Mouse (Mus musculus) cerebellum, adult 2 months (tissue): ENCODE measurements at regions not wholly inside any gene's neighbourhood (a gene's known extent, or its start where the extent isn't known, plus 50 kb on each side); places are given as distances from the start of the nearest gene placed in this dataset.

Source experiments
- DNase-seq, 2 experiments: peaks; one replicate each; pipeline ENCODE4 v3.0.0; 2021
- H3K27ac ChIP-seq: fragments of 200-500 bp; 2 replicates; pipeline ENCODE4 v1.5.1; 2012; ENCODE audit warnings: low read length, control low read depth, inconsistent platforms; ENCODE audit not compliant: insufficient read depth
- H3K27me3 ChIP-seq: fragments of 200-500 bp; 2 replicates; pipeline ENCODE4 v1.6.1; 2012; ENCODE audit warnings: inconsistent platforms, mild to moderate bottlenecking, low read length, moderate library complexity; ENCODE audit not compliant: control insufficient read depth, insufficient read depth
- H3K4me1 ChIP-seq: fragments of 200-500 bp; 2 replicates; pipeline ENCODE4 v1.6.1; 2011; ENCODE audit warnings: low read length; ENCODE audit not compliant: control insufficient read depth, insufficient read depth
- H3K4me3 ChIP-seq: fragments of 200-500 bp; replicated peaks from 2 replicates; pipeline ENCODE3; 2011; ENCODE audit warnings: mild to moderate bottlenecking, low read depth, low read length, control low read depth; ENCODE audit not compliant: insufficient read depth
- CTCF ChIP-seq: fragments of 200-500 bp; IDR thresholded peaks from 2 replicates; pipeline ENCODE4 v1.5.1; 2011; ENCODE audit warnings: low read depth, mild to moderate bottlenecking, control low read depth, low read length, moderate library complexity, borderline replicate concordance; ENCODE audit not compliant: insufficient read depth
- POLR2A ChIP-seq: fragments of 200-500 bp; IDR thresholded peaks from 2 replicates; pipeline ENCODE4 v1.6.1; 2011; ENCODE audit warnings: low read length, control low read depth, borderline replicate concordance; ENCODE audit not compliant: insufficient read depth
- WGBS: fragments of 180-500 bp; shearing (Covaris S2); methylation state at CpG from one replicate; pipeline ENCODE4 v1.1.7; 2018; 5-methylcytosine and 5-hydroxymethylcytosine counted together

- Histone ChIP-seq H3K4me1 (no peaks in the 10 kb centered on the region), H3K4me3 (no peak overlapping the region), H3K27me3 (no peaks in the 10 kb centered on the region), H3K27ac (no peak overlapping the region)
- TF ChIP-seq POLR2A: no peak
- TF ChIP-seq CTCF: no peak
- WGBS: 93% methylated on average over 1 of the region's 1 CpGs
- no peak for DNase-seq
Observed at GRCm38 (mm10) chr3:123806050-123806449, 115.4 kb upstream of the Ndst3 start.

GRCm38 (mm10) chr3:123806546-123806945, 115.9 kb upstream of the Ndst3 start:
- H3K4me3 ChIP-seq: no peak overlapping the region
- DNase-seq: no peak
- H3K27me3 ChIP-seq: no peaks in the 10 kb centered on the region
- no peaks in the 10 kb centered on the region for H3K4me1 ChIP-seq
- WGBS: 68% methylated on average over 1 of the region's 1 CpGs
- no peak overlapping the region for H3K27ac ChIP-seq
- TF ChIP-seq POLR2A: no peak
- TF ChIP-seq CTCF: no peak

GRCm38 (mm10) chr3:123810018-123810942, 119.6 kb upstream of the Ndst3 start:
- TF ChIP-seq CTCF (no peak), POLR2A (no peak)
- H3K27ac ChIP-seq: no peak overlapping the region
- H3K4me3 ChIP-seq: no peak overlapping the region
- no peaks in the 10 kb centered on the region for H3K27me3 ChIP-seq
- no peaks in the 10 kb centered on the region for H3K4me1 ChIP-seq
- no peak for DNase-seq
- 77% methylated on average over 10 of the region's 10 CpGs for WGBS

- WGBS: 56% methylated on average over 5 of the region's 5 CpGs
- H3K4me1 ChIP-seq: no peaks in the 10 kb centered on the region
- H3K27ac ChIP-seq: no peak overlapping the region
- no peak overlapping the region for H3K4me3 ChIP-seq
- H3K27me3 ChIP-seq: no peaks in the 10 kb centered on the region
- TF ChIP-seq POLR2A: no peak
- TF ChIP-seq CTCF: no peak
- DNase-seq: no peak
Observed at GRCm38 (mm10) chr3:123810943-123811499, 120.4 kb upstream of the Ndst3 start.

GRCm38 (mm10) chr3:123828790-123829189, 138.1 kb upstream of the Ndst3 start:
- peaks cover 4% of the 10 kb centered on the region for H3K4me1 ChIP-seq
- DNase-seq: peak; percentile 68 to 80
- no peaks in the 10 kb centered on the region for H3K27me3 ChIP-seq
- WGBS: 9% methylated on average over 6 of the region's 6 CpGs
- H3K27ac ChIP-seq: 0 out of 2 replicates have a peak overlapping the region, but pooled peaks have one; percentile 13
- no peak for TF ChIP-seq CTCF
- no peak for TF ChIP-seq POLR2A
- no peak overlapping the region for H3K4me3 ChIP-seq

- TF ChIP-seq CTCF (no peak), POLR2A (0 out of 2 replicates have a peak, but pooled peaks have one; percentile 9)
- DNase-seq: peak; percentile 81 to 84
- H3K4me3 ChIP-seq: no peak overlapping the region
- peaks cover 7% of the 10 kb centered on the region; the same call in 1 of the 2 replicates for H3K4me1 ChIP-seq
- WGBS: 18% methylated on average over 10 of the region's 10 CpGs
- peak overlapping the region; percentile 65; the same call in 1 of the 2 replicates for H3K27ac ChIP-seq
- H3K27me3 ChIP-seq: no peaks in the 10 kb centered on the region
Observed at GRCm38 (mm10) chr3:123838385-123839170, 147.9 kb upstream of the Ndst3 start.

- TF ChIP-seq CTCF: no peak
- Histone ChIP-seq H3K4me3 (no peak overlapping the region), H3K27ac (no peak overlapping the region), H3K27me3 (no peaks in the 10 kb centered on the region), H3K4me1 (no peaks in the 10 kb centered on the region)
- WGBS: 90% methylated on average over 1 of the region's 1 CpGs
- DNase-seq: no peak
Observed at GRCm38 (mm10) chr3:123846554-123846953, 155.9 kb upstream of the Ndst3 start.

GRCm38 (mm10) chr3:123848663-123849062, 158.0 kb upstream of the Ndst3 start:
- Histone ChIP-seq H3K4me1 (no peaks in the 10 kb centered on the region), H3K27ac (no peak overlapping the region), H3K27me3 (no peaks in the 10 kb centered on the region), H3K4me3 (no peak overlapping the region)
- DNase-seq: no peak
- TF ChIP-seq CTCF (no peak), POLR2A (no peak)
- WGBS: 94% methylated on average over 2 of the region's 2 CpGs
